Mouse (Mus musculus): ENCODE data around the gene Eif2b5.

Gene Eif2b5

DNA sequence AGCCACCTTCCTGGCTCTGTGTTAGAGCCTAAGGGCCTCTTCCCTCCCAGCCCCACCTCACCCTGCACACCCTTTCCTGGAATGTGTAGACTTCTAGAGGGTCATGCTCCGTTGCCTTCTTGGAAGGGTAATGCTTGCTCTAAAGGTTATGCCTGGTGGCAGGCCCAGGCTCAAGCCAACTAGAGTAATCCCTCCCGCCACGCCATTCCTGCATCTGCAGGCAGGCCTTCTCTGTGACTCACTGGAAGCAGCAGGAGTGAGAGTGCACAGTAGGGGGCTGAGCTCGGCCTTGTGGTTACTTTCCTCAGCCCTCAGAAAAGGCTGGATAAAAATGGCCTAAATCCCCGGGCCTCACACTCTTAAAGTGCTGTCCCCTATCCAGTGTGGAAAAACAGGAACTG is 38.5 kb downstream of the Eif2b5 start:
- no peak for DNase-seq (ENCODE audit: low spot score in 2 of 2)

DNA sequence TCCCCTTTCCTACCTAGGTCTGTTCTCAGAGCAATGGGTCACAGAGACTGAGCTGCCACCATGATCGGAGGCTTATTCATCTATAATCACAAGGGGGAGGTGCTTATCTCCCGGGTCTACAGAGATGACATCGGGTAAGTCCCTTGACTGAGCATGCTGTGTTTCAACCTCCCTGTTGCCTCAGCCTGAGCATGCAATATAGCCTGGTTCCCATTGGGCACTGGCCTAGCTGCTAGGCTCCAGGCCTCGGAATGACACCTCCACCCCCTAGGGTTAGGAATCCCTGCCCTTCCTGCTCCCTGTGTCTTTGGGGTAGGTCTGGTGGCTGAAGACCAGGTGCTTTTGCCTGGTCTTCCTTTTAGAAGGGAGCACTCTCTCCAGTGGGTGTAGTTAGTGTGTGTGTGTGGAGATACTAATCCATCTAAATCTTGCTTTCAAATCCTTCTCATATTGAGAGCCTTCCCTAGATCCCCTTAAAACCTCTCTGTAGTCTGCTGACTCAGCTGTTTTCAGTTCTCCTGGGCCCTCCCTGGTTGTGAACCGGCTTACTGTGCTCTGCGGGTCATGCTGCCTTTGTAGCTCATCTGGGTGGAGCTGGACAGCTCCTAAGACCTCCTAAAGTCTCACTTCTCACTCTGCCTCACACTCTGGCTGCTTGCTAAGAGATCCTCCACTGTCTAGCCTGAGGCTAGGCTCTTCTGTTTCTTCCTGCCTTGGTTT is 39.1 kb downstream of the Eif2b5 start:
- DNase-seq (ENCODE audit: low spot score in 2 of 2) = no peak

DNA sequence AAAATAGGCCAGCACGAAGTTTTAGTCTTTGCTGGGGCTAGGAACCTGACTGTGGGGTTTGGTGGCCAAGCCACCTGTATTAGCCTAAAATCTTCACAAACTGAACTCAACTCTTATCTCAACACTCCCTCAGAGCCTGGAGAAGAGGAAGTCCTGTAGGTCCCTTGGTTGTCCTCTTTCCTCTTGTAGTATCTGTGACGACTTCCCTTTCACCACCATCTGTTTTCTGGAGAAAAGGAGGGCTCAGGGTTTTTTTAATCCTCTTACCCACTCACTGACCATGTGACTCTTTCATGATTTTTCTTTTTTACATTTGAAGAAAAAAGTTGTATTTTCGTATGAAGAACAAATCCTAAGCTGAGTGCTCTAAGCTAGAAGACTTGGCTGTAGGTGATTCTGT is 41.0 kb downstream of the Eif2b5 start:
- no peak for DNase-seq (ENCODE audit: low spot score in 2 of 2)

DNA sequence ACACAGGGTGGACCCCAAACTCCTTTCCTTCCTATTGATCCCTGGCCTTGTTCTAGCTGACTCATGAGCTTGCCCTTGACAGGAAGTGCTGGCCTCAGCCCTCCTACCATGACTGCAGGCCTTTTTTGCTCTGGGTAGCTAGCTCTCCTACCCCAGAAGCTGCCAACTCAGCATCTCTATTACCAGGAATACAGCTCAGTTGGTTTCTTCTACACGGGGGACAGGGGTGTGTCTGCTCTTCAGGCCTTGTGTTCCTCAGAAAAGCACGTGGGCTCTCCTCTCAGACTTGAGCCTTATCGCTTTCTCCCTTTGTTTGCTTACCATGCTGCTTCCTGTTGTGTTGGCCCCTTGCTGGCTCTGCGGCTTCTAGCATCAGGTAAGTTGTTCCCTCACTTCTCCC is 41.8 kb downstream of the Eif2b5 start:
- no peak for DNase-seq (ENCODE audit: low spot score in 2 of 2)

DNA sequence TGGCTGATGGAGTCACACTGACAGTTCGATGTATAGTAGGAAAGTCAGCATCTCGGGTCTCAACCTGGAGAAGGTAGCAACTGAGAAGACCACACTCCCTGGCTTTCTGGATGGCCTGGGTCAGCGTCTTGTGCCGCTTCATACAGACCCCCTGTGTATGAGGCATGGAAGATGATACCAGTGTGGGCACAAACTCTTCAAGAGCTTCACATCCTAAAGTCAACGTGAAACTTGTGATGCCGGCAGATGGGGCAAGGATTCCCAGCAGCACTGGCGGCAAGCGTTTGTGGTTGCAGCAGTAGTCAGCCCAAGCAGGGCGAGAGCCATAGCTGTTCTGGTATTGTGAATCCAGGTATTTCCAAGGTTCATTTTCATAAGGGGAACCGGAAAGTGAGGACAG is 47.1 kb downstream of the Eif2b5 start:
- no peak for DNase-seq (ENCODE audit: low spot score in 2 of 2)

DNA sequence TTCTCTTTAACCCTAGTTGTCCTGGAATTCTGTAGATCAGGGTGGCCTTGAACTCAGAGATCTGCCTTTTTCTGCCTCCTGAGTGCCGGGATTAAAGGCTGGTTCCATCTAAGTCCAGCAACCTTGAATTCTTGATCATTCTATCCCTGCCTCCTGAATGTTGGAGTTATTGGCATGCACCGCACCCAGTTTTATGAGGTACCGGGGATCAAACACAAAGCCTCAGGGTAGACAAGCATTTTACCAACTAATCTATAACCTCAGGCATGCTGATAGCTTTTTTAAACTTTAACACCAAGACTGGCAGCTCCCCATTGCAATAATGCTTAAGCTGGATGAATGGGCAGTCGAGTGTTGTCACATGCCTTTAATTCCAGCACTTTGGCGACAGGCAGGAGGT is 48.8 kb downstream of the Eif2b5 start:
- no peak for DNase-seq (ENCODE audit: low spot score in 2 of 2)

DNA sequence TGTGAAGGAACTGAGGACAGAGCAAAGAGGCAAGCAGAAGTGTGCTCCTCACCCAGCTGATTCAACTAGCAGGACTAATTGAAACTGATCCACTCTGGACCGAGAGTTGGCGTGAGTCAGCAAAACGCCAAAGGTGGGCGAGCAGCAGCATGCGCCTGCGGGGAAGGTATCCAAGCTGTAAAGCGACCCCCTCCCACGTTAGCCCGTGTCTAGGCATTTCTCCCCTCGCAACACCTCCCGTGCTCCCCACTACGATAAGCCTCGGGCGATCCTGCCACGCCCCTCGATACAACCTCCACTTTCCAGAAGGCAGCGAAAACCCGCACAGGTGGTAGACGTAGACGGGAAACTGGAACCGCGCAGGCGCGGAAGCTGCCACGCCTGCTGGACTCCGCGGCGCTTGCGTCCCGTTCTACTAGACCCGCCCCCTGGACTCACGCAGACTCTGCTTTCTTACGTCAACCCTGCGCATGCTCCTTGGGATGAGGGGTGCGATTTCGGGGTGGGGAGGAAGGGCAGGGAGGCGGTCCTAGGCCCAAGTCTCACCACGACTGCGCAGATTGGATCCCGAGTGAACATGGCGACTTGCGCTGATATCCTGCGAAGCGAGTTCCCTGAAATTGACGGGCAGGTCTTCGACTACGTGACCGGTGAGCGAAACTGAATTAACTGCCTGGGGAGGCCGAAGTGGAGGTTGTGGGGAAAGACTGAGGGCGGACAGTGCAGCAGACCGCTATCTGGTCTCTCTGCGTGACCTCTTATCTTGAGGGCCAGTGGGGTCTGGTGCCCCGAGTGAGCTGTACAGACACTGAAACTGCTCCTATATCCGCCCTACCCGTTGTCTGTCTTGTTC is 49.7 kb downstream of the Eif2b5 start, which contains the start of gene Abcf3:
TSS of gene Abcf3 (plus strand) at position 482 of the 853 bp plus-strand sequence.
- peak; percentile 96 for DNase-seq (ENCODE audit: low spot score in 2 of 2)

DNA sequence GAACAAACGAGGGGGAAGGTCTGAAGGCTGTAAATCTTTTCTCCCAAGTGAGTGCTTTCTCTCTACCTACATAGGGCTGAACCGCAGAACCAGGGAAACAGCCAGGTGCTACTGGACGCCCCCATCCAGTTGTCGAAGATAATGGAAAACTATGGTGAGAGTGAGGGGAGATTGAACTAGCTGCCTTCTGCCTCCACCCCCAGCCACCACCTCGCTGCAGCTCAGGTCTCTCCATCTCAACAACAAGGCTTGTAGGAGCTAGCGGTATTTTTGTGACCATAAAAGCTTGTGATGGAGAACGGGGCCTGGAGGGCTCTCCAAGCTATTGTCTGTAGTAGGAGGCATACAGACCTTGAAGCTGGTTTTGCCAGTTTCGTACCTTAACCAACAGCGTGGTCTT is 50.5 kb downstream of the Eif2b5 start:
- DNase-seq (ENCODE audit: low spot score in 2 of 2) = no peak

DNA sequence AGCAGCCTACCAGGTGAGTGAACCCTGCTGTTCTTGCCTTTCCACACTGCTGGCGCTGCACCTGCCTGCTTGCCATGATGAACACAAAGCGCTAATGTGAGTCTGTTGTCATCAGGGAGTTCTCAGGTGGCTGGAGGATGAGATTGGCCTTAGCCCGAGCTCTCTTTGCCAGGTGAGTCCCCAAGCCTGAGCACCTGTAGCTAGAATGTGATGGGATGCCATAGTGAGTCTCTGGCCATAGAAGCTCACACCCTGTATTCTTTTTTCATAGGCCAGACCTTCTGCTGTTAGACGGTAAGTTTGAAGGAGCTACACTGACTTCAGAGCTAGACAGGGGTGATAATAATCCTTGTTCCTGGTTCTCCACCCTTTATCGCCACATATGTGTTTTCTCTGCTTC is 53.1 kb downstream of the Eif2b5 start:
- no peak for DNase-seq (ENCODE audit: low spot score in 2 of 2)

DNA sequence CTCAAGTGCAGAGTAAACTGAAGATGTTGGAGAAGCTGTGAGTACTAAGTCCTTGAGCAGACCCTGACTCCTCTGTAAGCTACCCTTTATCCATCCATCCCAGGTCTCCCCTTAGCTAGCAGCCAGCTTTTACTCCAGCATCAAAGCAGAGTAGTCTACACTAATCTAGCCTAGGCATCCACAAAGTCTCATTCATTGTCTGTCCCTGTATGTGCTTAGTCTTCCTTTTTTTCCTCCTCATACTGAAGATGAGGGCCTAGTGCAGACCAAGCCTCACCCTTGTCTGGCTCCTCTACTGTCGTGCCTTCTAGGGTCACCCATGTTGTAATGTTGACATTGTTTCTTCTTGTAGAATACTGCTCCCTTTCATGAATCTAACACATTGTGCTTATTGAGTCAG is 54.0 kb downstream of the Eif2b5 start:
- no peak for DNase-seq (ENCODE audit: low spot score in 2 of 2)

DNA sequence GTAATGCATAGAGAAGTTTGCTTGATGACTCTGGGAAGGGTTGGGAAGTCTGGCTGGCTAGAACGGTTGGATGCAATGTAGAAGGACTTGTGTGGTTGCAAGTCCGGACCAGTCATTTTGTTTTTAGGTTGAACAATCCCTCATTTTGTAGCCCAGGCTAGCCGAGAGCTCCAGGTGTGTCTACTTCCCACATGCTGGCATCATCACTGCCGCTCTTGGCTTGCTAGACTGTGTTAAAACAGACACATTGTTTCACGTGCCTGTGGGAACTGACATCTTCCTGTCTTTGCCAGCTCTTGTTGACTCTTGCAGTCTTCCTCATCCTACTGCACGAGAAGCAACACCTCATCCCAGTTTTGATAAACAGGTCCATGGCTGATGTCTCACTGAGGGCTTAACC is 56.4 kb downstream of the Eif2b5 start:
- DNase-seq (ENCODE audit: low spot score in 2 of 2) = no peak

DNA sequence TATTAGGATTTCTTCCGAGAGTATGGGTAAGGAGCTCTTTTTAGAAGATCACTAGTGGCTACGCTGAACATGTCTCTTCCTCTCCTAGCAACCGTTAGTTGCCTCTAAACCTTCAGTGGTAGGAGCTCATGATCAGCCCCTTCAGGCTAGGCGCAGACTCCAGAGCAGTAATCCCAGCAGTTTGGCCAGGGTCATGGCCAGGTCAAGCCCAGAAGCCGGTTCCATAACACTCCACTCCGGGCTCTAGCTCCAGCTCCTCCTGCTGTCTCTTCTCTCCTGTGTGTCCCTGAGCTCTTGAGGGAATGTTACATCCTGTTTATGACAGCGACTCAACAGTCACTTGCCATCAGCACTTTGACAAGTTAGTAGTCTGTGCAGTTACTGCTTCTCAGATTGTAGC is 58.8 kb downstream of the Eif2b5 start:
- DNase-seq (ENCODE audit: low spot score in 2 of 2) = no peak

Data from frontal cortex, postnatal 14 days (tissue).